ENCODE assay signal across 22 mouse cellular contexts in the genomic region with DNA sequence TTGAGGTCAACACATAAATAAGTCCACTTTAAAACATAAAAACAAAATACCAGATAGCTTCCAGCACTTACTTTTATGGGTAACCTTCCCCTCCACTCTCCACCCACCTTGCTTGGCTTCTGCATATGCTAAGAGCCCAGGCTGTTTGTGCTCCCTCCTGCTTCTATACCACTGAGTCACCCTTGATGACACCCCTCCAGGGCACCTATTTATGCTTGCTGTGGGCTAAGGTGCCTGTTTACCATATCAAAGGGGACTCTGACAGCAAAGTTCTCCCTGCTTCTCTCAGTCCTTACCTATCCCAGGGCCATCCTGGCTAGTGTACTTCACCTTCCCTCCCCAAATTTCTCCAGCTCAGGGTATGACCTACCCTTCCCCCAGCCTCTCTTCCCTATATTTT.
A peak's percentile ranks its signal among the peaks of the same experiment; 100 is the strongest.
DNase-seq lines count a peak whose midpoint lies in the region; TF ChIP-seq lines count a peak whose summit lies in the region.
"Had no signal": no experiment of that assay in that cellular context is flagged by ENCODE, and none has a peak within 500 bp of the region (broad histone marks: within the 10 kb centered on the region; RNA-seq: fewer than 3 reads in every experiment).

No protein-coding gene starts in this region.

- intact Hi-C loops in left cerebral cortex, adult 2 months (cut with DNase I): no loop called here

- H3K9ac ChIP-seq in ES-E14 (ENCODE audit: insufficient read depth, low read depth, low read length, poor library complexity, severe bottlenecking): no peak overlapping the region
- H3K9ac ChIP-seq: embryonic facial prominence, embryonic 13.5 days; embryonic facial prominence, embryonic 15.5 days; forebrain, embryonic 12.5 days had no signal

- peak overlapping the region; percentile 34; the same call in 1 of the 2 replicates for H3K27ac ChIP-seq in cerebellum, adult 2 months (ENCODE audit: insufficient read depth, low read length)
- H3K27ac ChIP-seq in ES-E14 (ENCODE audit: insufficient read depth, low read depth, low read length, poor library complexity, severe bottlenecking): no peak overlapping the region
- H3K27ac ChIP-seq in left cerebral cortex, adult 2 months: no peak overlapping the region
- H3K27ac ChIP-seq: embryonic facial prominence, embryonic 13.5 days; embryonic facial prominence, embryonic 15.5 days; forebrain, embryonic 10.5 days; forebrain, embryonic 12.5 days had no signal

- no peaks in the 10 kb centered on the region for H3K9me3 ChIP-seq in ES-E14 (ENCODE audit: control insufficient read depth, insufficient read depth, low read depth, low read length)
- H3K9me3 ChIP-seq: embryonic facial prominence, embryonic 13.5 days; embryonic facial prominence, embryonic 15.5 days; forebrain, embryonic 10.5 days; forebrain, embryonic 12.5 days had no signal

- peaks cover 26% of the 10 kb centered on the region; the same call in 1 of the 2 replicates for H3K4me1 ChIP-seq in cerebellum, adult 2 months (ENCODE audit: control insufficient read depth, insufficient read depth, low read length)
- H3K4me1 ChIP-seq in ES-E14 (ENCODE audit: control insufficient read depth in 2 of 2, insufficient read depth in 2 of 2, low read length in 2 of 2, poor library complexity in 1 of 2): peaks cover 8 to 14% of the 10 kb centered on the region in 2 experiments; a peak in 3 of 4 replicates
- H3K4me1 ChIP-seq: forebrain, embryonic 12.5 days had no signal

- DNase-seq in cerebellum, adult 2 months: peak in 1 of 2 experiments; percentile 34
- DNase-seq in cerebellum, postnatal 36 days: no peak
- DNase-seq in ES-E14 (ENCODE audit: low read depth, low spot score) (peak; percentile 25), ZHBTc4 (ENCODE audit: low read depth, low spot score) (peak; percentile 48)
- DNase-seq in adrenal gland, adult 8-10 months: no peak
- DNase-seq in cerebellum, postnatal 4 days (ENCODE audit: low spot score in 2 of 2): no peak
- DNase-seq in left cerebral cortex, adult 2 months (ENCODE audit: extremely low spot score in 1 of 2, low spot score in 2 of 2): no peak
- DNase-seq: adrenal gland, adult 2 months; adrenal gland, postnatal 14 days; adrenal gland, postnatal 36 days; B cell, adult 2 months; cerebellum, adult 11-12 months; cerebellum, adult 8-10 months; cerebellum, adult 9-11 months; cerebellum, postnatal 14 days; embryo, embryonic 11 days had no signal

- H3K4me3 ChIP-seq in cerebellum, adult 2 months (replicated peaks; ENCODE audit: insufficient read depth, low read depth, low read length): no peak overlapping the region
- no peak overlapping the region for H3K4me3 ChIP-seq in ES-E14 (ENCODE audit: insufficient read depth in 1 of 2, low read depth in 1 of 2, low read length in 2 of 2, poor library complexity in 1 of 2, severe bottlenecking in 1 of 2)
- no peak overlapping the region for H3K4me3 ChIP-seq in left cerebral cortex, adult 2 months
- H3K4me3 ChIP-seq: embryonic facial prominence, embryonic 13.5 days; embryonic facial prominence, embryonic 15.5 days; erythroblast, embryonic 14.5 days; forebrain, embryonic 10.5 days; forebrain, embryonic 12.5 days had no signal

- H3K27me3 ChIP-seq in cerebellum, adult 2 months (ENCODE audit: control insufficient read depth, insufficient read depth, low read length): no peaks in the 10 kb centered on the region
- H3K27me3 ChIP-seq: CH12.LX; embryonic facial prominence, embryonic 13.5 days; embryonic facial prominence, embryonic 15.5 days; forebrain, embryonic 12.5 days had no signal

- in situ Hi-C loops in ES-E14 (cut with MboI; ENCODE audit: low sequenced_read_pairs in 2 of 2, unreplicated experiment in 2 of 2): no loop called here

- TF ChIP-seq CTCF in cerebellum, adult 2 months (IDR thresholded peaks at IDR 0.05; ENCODE audit: borderline replicate concordance, insufficient read depth, low read depth, low read length): no peak
- TF ChIP-seq CTCF in left cerebral cortex, adult 2 months (IDR thresholded peaks at IDR 0.05): no peak

- TF ChIP-seq POLR2A in cerebellum, adult 2 months (IDR thresholded peaks at IDR 0.05; ENCODE audit: borderline replicate concordance, insufficient read depth, low read length): no peak

- H3K36me3 ChIP-seq in ES-E14 (ENCODE audit: control insufficient read depth, insufficient read depth, low read length, poor library complexity, severe bottlenecking): no peaks in the 10 kb centered on the region
- H3K36me3 ChIP-seq: embryonic facial prominence, embryonic 13.5 days; embryonic facial prominence, embryonic 15.5 days; forebrain, embryonic 10.5 days; forebrain, embryonic 12.5 days had no signal

TF ChIP-seq in ES-E14, 5 proteins besides CTCF, POLR2A, EP300 and RAD21:
- no peak for TF ChIP-seq HCFC1 (IDR thresholded peaks at IDR 0.05; ENCODE audit: borderline replicate concordance, insufficient read depth, low read length)
- TF ChIP-seq ZNF384 (IDR thresholded peaks at IDR 0.05; ENCODE audit: low read depth, low read length): no peak
- no peak for TF ChIP-seq ZC3H11A (IDR thresholded peaks at IDR 0.05; ENCODE audit: borderline replicate concordance, low read depth, low read length)
- TF ChIP-seq MAFK (IDR thresholded peaks at IDR 0.05; ENCODE audit: insufficient read depth, low read depth, low read length): no peak
- no peak for TF ChIP-seq CHD2 (IDR thresholded peaks at IDR 0.05; ENCODE audit: low read depth, low read length)
TF ChIP-seq in ES-E14: peak in this region for 0.

Comparison
In these comparisons a context has a peak if more than half of its experiments do, and no peak if none do; other contexts are left out.
1. DNase-seq: peak in ES-E14 (single experiment) and ZHBTc4 (single experiment); none in cerebellum, postnatal 36 days (0 of 2), adrenal gland, adult 8-10 months (single experiment), cerebellum, postnatal 4 days (0 of 2) and left cerebral cortex, adult 2 months (0 of 2).